Mouse (Mus musculus) midbrain, embryonic 15.5 days (tissue): ENCODE results near the gene Slc7a11. TPM values are rescaled to one million over a fixed set of nuclear protein-coding genes. Genes with fewer than 3 reads are reported as not detected.

Experiments used
- ATAC-seq: fragments of 200-750 bp; cut with Nextera tagmentation; replicated peaks from 2 replicates; pipeline ENCODE4 v1.8.0; 2017; ENCODE audit warnings: moderate TSS enrichment
- H3K27ac ChIP-seq: fragments of 300-500 bp; sonication (generic); 2 replicates; pipeline ENCODE4 v1.5.1; 2015; ENCODE audit warnings: mild to moderate bottlenecking, inconsistent platforms
- H3K27me3 ChIP-seq: fragments of 300-500 bp; sonication (generic); replicated peaks from 2 replicates; pipeline ENCODE4 v1.6.1; 2015; ENCODE audit warnings: inconsistent platforms
- H3K36me3 ChIP-seq: fragments of 300-500 bp; sonication (generic); replicated peaks from 2 replicates; pipeline ENCODE4 v1.6.1; 2015; ENCODE audit warnings: inconsistent platforms
- H3K4me1 ChIP-seq: fragments of 300-500 bp; sonication (generic); 2 replicates; pipeline ENCODE4 v1.6.1; 2015; ENCODE audit warnings: inconsistent platforms
- H3K4me2 ChIP-seq: fragments of 300-500 bp; sonication (generic); 2 replicates; pipeline ENCODE4 v1.6.1; 2015; ENCODE audit warnings: inconsistent platforms, mild to moderate bottlenecking, moderate library complexity
- H3K4me3 ChIP-seq: fragments of 300-500 bp; sonication (generic); 2 replicates; pipeline ENCODE4 v1.5.1; 2015; ENCODE audit warnings: mild to moderate bottlenecking, inconsistent platforms
- H3K9ac ChIP-seq: fragments of 300-500 bp; sonication (generic); 2 replicates; pipeline ENCODE4 v1.6.1; 2015; ENCODE audit warnings: mild to moderate bottlenecking, inconsistent platforms
- H3K9me3 ChIP-seq: fragments of 300-500 bp; sonication (generic); 2 replicates; pipeline ENCODE4 v1.6.1; 2016; ENCODE audit warnings: inconsistent platforms
- WGBS: fragments of 180-500 bp; shearing (Covaris S2); methylation state at CpG from one replicate; pipeline ENCODE4 v1.1.7; 2015; ENCODE audit warnings: mixed read lengths; 5-methylcytosine and 5-hydroxymethylcytosine counted together
- polyA plus RNA-seq: library from polyadenylated mRNA; unstranded; fragments of >200 nt; fragmentation: Nextera tagmentation; extraction: Ambion mirVana; gene quantifications from 2 replicates; pipeline ENCODE4 v1.2.1, GENCODE M21; 2015

Gene Slc7a11
- polyA plus RNA-seq, 1 experiment from 2014 or later, result 2.2 TPM

DNA sequence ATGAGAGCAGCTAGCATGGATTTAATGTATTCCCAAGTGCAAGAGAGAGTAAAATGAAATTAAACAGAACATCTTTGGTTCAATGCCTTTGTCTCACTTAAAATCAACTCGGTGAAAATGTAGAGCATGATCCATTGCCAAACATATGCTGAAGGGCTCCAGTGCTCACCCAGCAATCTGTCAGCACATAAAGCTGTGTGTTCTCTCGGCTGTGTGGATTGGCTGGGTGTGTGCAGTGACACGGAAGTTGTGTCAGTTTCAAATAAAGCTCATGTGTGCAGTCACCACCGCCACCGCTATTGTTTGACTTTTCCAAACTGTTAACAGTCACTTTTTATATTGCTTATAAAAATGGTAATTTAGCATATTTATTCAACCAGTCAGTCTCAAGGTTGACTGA is 398.7 kb downstream of the Slc7a11 start:
- Histone ChIP-seq H3K9me3 (no peaks in the 10 kb centered on the region), H3K27ac (no peak overlapping the region), H3K4me2 (no peak overlapping the region), H3K27me3 (no peaks in the 10 kb centered on the region), H3K4me3 (no peak overlapping the region), H3K9ac (no peak overlapping the region), H3K4me1 (no peaks in the 10 kb centered on the region), H3K36me3 (no peaks in the 10 kb centered on the region)
- WGBS, result 69% methylated on average over 5 of the region's 5 CpGs
- ATAC-seq, result peak; percentile 62; the same call in 1 of the 2 replicates

DNA sequence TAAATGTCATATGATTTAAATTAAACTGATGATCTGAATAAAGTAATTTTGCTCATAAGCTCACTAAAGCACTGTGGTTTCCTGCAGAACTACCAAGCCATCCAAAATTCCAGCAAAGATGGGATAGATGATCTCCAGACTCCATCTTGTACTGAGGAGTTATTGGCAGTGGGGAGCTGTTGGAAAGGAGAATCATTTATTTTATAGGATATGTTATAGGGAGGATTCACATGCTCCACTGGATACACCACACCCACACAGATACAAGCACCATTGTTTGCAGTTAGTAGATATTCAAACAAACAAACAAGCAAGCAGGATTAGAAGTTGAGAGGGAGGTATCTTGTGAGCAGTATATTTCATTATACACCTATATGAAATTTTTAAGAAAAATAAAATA is 399.3 kb downstream of the Slc7a11 start:
- no peak overlapping the region for H3K4me2 ChIP-seq
- H3K27ac ChIP-seq, result no peak overlapping the region
- H3K36me3 ChIP-seq, result no peaks in the 10 kb centered on the region
- H3K4me3 ChIP-seq, result no peak overlapping the region
- no peak for ATAC-seq
- no peaks in the 10 kb centered on the region for H3K9me3 ChIP-seq
- H3K4me1 ChIP-seq, result no peaks in the 10 kb centered on the region
- H3K9ac ChIP-seq, result no peak overlapping the region
- H3K27me3 ChIP-seq, result no peaks in the 10 kb centered on the region

DNA sequence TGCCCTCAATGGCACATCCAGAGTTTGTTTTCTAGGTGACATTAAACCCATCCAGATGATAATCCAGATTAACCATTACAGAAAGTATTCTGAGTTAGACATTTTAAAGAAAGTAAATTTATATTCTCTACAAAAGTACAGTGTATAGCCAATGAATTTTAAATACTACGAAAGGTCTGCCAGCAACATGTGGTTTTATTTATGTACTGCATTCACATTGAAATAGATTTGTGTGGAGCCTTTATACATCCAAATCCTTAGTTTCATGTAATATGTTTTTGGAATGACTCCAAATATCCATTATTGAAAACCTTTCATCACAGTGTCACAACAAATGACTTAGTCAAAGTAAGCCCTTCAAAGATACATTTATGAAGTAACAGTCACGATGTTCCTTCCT is 402.3 kb downstream of the Slc7a11 start:
- Histone ChIP-seq H3K27me3 (no peaks in the 10 kb centered on the region), H3K9me3 (no peaks in the 10 kb centered on the region), H3K4me1 (no peaks in the 10 kb centered on the region), H3K9ac (no peak overlapping the region), H3K4me3 (no peak overlapping the region), H3K36me3 (no peaks in the 10 kb centered on the region), H3K4me2 (no peak overlapping the region), H3K27ac (no peak overlapping the region)
- ATAC-seq, result no peak
- 94% methylated on average over 2 of the region's 2 CpGs for WGBS

DNA sequence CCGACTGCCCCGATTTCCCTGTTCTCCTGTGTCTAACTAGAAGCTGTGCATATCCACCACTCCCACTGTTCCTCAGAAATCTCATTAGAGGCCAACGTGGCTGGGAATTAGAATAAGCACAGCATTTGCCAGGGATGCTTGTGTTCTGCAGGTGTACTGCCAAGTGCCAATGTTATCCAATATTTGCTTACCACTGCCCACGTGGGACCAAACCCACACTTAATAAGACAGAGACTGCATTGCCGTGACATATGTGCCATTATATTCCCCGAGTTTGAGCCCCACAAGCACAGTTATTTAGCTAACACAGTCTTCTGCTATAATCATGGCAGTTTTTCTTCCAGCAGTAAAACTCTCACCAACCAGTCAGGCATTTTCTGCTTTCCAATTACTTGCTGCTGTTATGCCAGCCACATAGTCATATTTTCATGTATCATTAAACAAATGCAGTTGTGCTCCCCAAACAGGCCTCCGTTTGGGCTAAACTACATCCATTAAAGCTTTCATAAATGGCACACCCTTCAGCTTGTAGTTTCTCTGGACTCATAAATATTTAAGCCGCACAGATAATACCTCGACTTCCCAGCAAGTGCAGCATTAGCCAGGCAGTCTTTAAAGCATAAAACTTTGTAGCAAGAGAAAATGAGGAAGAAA is 407.4 kb downstream of the Slc7a11 start:
- no peak overlapping the region for H3K27ac ChIP-seq
- 47% methylated on average over 9 of the region's 9 CpGs for WGBS
- no peak overlapping the region for H3K4me3 ChIP-seq
- ATAC-seq, result peak; percentile 52
- no peaks in the 10 kb centered on the region for H3K27me3 ChIP-seq
- H3K4me2 ChIP-seq, result no peak overlapping the region
- no peaks in the 10 kb centered on the region for H3K4me1 ChIP-seq
- no peaks in the 10 kb centered on the region for H3K9me3 ChIP-seq
- no peak overlapping the region for H3K9ac ChIP-seq
- H3K36me3 ChIP-seq, result no peaks in the 10 kb centered on the region

DNA sequence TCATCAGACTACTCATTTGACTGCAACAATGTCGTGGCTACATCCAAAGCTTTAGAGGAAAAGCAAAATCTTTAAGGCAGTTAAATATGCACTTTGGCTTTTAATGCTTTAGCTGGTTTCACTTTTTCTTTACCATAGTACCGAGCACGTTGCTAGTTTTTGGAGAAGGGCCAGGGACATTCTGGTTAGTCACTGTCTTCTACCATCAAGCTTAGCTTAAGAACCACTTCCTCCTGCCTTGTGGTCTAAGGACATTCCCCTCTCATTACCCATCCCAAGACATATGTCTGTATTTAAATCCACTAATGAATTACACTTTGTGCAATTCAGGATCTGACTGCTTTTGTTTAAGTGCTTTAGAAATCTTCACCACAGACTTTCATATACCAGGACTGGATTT is 410.1 kb downstream of the Slc7a11 start:
- H3K4me2 ChIP-seq, result no peak overlapping the region
- no peaks in the 10 kb centered on the region for H3K9me3 ChIP-seq
- no peak overlapping the region for H3K4me3 ChIP-seq
- 0 out of 2 replicates have a peak, but pooled peaks cover 2% of the 10 kb centered on the region for H3K27me3 ChIP-seq
- 94% methylated on average over 3 of the region's 3 CpGs for WGBS
- no peak overlapping the region for H3K9ac ChIP-seq
- no peak overlapping the region for H3K27ac ChIP-seq
- ATAC-seq, result no peak
- H3K36me3 ChIP-seq, result no peaks in the 10 kb centered on the region
- no peaks in the 10 kb centered on the region for H3K4me1 ChIP-seq

DNA sequence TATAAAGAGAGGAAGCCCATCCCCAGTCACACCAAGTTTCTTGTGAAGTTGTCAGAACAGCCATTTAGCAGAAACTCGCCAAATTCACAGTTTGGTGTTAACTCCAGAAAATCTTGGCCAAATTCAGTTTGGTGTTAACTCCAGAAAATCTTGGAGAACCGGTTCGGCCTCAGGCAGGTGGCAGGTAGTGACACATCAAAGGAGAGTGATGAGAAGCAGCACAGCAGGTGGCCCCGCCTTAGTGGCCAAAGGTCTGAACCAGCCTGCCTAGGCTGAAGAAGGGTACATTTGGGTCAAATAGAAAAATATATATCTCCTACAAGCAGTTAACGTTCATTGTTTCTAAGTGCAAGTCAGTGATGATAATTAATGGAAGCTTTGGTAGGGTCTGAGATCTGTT is 417.4 kb downstream of the Slc7a11 start:
- H3K27me3 ChIP-seq, result 0 out of 2 replicates have a peak, but pooled peaks cover 2% of the 10 kb centered on the region
- H3K27ac ChIP-seq, result no peak overlapping the region
- no peak overlapping the region for H3K4me2 ChIP-seq
- H3K4me1 ChIP-seq, result no peaks in the 10 kb centered on the region
- no peaks in the 10 kb centered on the region for H3K36me3 ChIP-seq
- no peaks in the 10 kb centered on the region; the same call in 1 of the 2 replicates for H3K9me3 ChIP-seq
- no peak overlapping the region for H3K4me3 ChIP-seq
- WGBS, result 66% methylated on average over 5 of the region's 5 CpGs
- H3K9ac ChIP-seq, result no peak overlapping the region
- no peak for ATAC-seq

DNA sequence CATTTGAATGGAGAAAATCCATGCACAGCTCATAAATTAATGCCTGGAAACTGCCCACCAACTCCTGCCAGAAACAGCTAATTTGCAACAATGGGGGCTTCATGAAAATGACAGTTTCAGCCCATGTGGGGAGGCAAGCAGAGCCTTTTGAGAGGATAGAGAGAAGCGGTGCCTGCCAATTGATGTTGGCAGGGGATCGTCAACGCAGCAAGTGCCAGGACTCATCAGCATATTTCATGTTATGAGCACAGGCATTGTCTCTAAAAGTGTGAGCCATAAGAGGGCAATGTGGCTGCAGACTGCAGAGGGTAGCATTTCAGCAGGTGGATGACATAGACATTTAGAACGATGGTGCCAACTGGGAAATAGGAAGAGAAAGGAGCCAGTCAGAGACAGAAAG is 429.0 kb downstream of the Slc7a11 start:
- 26% methylated on average over 4 of the region's 4 CpGs for WGBS
- peak; percentile 92 for ATAC-seq

DNA sequence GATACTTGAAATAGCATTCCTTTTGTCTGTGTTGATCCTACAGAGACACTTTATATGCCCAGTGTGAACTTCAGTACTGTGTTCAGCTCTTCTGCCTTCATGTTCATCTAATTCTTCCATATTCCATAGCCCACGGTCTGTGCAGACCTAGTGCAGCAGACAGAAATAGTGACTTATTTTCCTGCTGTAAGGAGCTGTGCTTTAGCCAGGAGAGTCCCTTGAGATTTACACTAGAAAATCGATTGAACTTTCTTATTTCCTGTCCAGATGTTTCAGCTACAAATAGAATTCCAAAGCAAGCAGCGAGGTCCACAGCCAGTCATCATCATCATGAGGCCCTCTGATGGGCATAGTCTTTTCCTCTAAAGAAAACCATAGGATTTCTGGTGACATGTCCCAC is 431.4 kb downstream of the Slc7a11 start:
- H3K27me3 ChIP-seq, result no peaks in the 10 kb centered on the region
- no peak for ATAC-seq
- no peak overlapping the region for H3K4me2 ChIP-seq
- H3K9ac ChIP-seq, result no peak overlapping the region
- no peak overlapping the region for H3K27ac ChIP-seq
- no peak overlapping the region for H3K4me3 ChIP-seq
- no peaks in the 10 kb centered on the region for H3K36me3 ChIP-seq
- H3K4me1 ChIP-seq, result no peaks in the 10 kb centered on the region
- H3K9me3 ChIP-seq, result no peaks in the 10 kb centered on the region
- WGBS, result 76% methylated on average over 3 of the region's 3 CpGs

More for the DNA sequence above, 429.0 kb downstream of the Slc7a11 start:
- Histone ChIP-seq H3K4me2 (no peak overlapping the region), H3K4me3 (no peak overlapping the region), H3K9ac (no peak overlapping the region), H3K27me3 (no peaks in the 10 kb centered on the region), H3K9me3 (no peaks in the 10 kb centered on the region), H3K36me3 (no peaks in the 10 kb centered on the region), H3K4me1 (no peaks in the 10 kb centered on the region), H3K27ac (no peak overlapping the region)

DNA sequence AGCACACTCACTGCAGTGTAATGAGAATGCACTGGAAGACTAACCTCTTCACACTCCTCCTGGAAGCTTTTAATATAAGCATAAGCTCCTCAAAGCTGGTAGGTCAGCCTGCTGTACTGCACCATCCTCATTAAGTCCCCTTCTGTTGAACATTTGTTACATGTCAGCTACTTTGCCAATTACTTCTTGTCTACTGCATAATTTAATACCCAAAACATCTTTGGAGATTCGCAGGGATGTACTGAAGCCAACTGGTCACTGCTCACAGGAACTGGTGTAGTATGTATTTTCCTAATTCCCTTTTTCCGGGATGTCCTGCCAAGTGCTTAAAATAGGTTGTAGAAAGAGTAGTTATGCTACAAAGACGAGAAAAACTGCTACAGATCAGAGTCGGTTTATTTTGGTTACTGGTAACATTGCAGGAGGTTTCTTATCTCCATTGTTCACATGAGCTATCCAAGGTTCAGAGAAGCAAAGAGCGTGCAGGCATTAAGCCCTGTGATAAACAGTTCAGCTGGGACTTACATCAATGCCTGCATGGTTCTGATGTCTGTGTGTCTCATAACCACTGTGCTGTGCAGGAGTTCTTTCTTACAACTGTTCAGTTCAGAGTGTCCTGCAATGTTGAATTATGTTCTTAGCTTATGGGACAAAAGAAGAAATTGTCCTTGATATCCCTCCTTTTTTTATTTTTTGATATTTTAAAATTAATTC is 439.3 kb downstream of the Slc7a11 start:
- Histone ChIP-seq H3K27me3 (no peaks in the 10 kb centered on the region), H3K9ac (no peak overlapping the region), H3K9me3 (no peaks in the 10 kb centered on the region), H3K27ac (no peak overlapping the region), H3K4me1 (peaks cover 3% of the 10 kb centered on the region; the same call in 1 of the 2 replicates), H3K4me3 (no peak overlapping the region), H3K4me2 (no peak overlapping the region), H3K36me3 (no peaks in the 10 kb centered on the region)
- ATAC-seq, result peak; percentile 87
- WGBS, result 46% methylated on average over 5 of the region's 5 CpGs

DNA sequence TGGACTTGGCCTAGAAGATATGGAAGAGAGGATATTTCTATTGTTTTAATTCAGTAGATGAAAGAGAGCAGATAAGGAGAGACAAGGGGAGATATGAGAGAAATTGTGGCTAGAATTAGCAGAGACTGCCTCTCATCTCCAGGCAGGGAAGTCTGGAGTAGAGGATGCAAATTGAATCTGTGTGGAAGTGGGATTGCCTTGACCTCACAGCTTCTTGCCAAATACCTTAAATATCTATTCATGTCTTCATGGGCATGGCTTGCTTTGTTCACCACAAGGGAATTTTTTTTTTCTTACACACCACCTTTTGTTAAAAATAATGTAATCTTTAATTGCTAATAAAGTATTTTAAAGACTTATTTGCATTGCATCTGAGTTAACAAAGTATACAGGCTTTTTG is 441.3 kb downstream of the Slc7a11 start:
- no peaks in the 10 kb centered on the region for H3K27me3 ChIP-seq
- H3K36me3 ChIP-seq, result no peaks in the 10 kb centered on the region
- no peak overlapping the region for H3K27ac ChIP-seq
- H3K9ac ChIP-seq, result no peak overlapping the region
- no peak overlapping the region for H3K4me2 ChIP-seq
- no peak for ATAC-seq
- no peak overlapping the region for H3K4me3 ChIP-seq
- peaks cover 3% of the 10 kb centered on the region; the same call in 1 of the 2 replicates for H3K4me1 ChIP-seq
- H3K9me3 ChIP-seq, result no peaks in the 10 kb centered on the region

DNA sequence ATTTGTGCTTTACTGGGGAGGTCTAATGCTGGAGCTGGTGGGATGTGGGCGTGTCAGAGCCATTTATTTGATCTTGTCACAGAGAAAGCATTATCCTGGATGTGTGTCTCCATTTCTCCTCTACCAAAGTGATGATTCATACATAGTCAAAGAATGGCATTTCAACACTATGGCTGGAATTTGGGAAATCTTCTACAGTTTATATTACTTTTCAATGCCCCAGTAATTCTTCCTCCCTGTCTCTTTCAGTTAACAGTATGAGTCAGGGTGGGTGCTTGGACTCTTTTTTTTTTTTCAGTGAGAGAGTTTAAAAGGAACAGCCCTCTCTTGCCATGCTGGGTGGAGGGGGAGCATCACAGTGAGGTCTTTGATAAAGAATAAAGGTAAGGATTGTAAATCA is 441.8 kb downstream of the Slc7a11 start:
- ATAC-seq, result no peak
- H3K4me2 ChIP-seq, result no peak overlapping the region
- 80% methylated on average over 1 of the region's 1 CpGs for WGBS
- no peaks in the 10 kb centered on the region for H3K27me3 ChIP-seq
- no peaks in the 10 kb centered on the region for H3K9me3 ChIP-seq
- no peaks in the 10 kb centered on the region for H3K36me3 ChIP-seq
- H3K27ac ChIP-seq, result no peak overlapping the region
- H3K4me1 ChIP-seq, result peaks cover 3% of the 10 kb centered on the region; the same call in 1 of the 2 replicates
- H3K9ac ChIP-seq, result no peak overlapping the region
- no peak overlapping the region for H3K4me3 ChIP-seq

DNA sequence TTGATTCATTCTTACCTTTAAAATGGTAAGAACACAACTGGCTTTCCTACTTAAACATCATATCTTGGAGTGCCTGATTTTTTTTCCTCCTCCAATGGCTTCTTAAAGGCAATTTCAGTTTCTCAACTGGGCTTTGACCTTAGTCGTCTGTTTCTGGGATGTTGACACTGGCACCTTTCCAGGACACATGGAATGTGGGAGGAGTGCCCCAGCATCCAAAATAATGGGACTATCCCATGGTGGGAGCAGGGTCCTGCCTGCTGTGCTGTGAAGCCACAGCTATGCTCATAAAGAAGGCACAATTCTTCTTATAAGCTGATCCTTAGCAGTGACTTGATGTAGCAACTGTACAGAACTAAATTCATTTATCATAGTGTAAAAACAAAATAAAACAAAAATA is 450.5 kb downstream of the Slc7a11 start:
- H3K4me1 ChIP-seq, result no peaks in the 10 kb centered on the region
- WGBS, result 27% methylated on average over 1 of the region's 1 CpGs
- no peak overlapping the region for H3K27ac ChIP-seq
- H3K9ac ChIP-seq, result no peak overlapping the region
- H3K9me3 ChIP-seq, result no peaks in the 10 kb centered on the region
- no peaks in the 10 kb centered on the region for H3K27me3 ChIP-seq
- H3K4me3 ChIP-seq, result no peak overlapping the region
- no peak for ATAC-seq
- H3K36me3 ChIP-seq, result no peaks in the 10 kb centered on the region
- H3K4me2 ChIP-seq, result no peak overlapping the region

DNA sequence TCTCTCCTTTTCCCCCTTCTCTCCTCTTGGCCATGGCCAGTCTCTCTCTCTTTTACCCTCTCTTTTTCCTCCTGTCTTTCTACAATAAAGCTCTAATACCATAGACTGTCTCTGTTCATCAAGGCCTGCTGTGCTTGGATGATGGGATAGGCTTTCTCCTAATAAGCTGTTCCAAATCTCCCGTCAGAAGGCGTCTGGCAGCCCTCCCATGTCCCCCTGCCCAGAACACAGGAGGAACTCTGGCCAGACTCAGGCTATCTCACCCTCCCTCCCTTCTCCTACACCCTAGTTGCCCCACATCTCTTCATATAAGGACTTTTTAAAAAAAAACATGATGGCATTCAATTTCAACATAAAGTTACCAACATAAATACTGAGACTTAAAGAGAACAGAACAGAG is 456.2 kb downstream of the Slc7a11 start:
- no peak overlapping the region for H3K27ac ChIP-seq
- H3K4me3 ChIP-seq, result no peak overlapping the region
- H3K4me1 ChIP-seq, result no peaks in the 10 kb centered on the region
- H3K27me3 ChIP-seq, result no peaks in the 10 kb centered on the region
- no peaks in the 10 kb centered on the region for H3K9me3 ChIP-seq
- H3K9ac ChIP-seq, result no peak overlapping the region
- ATAC-seq, result no peak
- H3K4me2 ChIP-seq, result no peak overlapping the region
- H3K36me3 ChIP-seq, result no peaks in the 10 kb centered on the region
- WGBS, result 76% methylated on average over 2 of the region's 2 CpGs
